Mouse (Mus musculus) ES-Bruce4 (cell line): ENCODE data around the gene Zbtb16.

Experiments used
- CTCF ChIP-seq: IDR thresholded peaks from one replicate; pipeline ENCODE4 v1.8.1; 2011; ENCODE audit warnings: low read depth, low read length
- EP300 ChIP-seq: IDR thresholded peaks from 2 replicates; pipeline ENCODE4 v1.6.1; 2011; ENCODE audit warnings: low read depth, low read length; ENCODE audit not compliant: insufficient read depth
- POLR2A ChIP-seq: IDR thresholded peaks from one replicate; pipeline ENCODE4 v1.8.1; 2011; ENCODE audit warnings: low read length; ENCODE audit not compliant: insufficient read depth

DNA sequence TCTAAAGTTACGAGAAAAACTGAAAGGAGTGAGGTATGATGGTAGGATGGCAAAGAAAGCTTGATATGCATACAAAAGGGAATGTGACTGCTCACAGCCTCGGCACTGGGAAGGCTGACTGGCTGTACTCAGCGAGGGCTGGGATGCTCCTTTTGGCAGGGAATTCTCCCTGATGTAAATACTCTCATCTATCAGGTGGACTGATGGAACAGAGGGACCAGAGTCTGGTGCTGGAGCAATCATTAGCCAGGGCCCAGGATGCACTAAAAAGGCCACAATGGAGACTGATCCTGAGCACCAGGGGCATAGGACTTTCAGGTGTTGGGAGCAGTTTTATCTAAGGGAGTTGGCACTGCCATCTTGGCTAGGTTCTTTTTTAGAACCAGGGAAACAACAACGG is 110.1 kb downstream of the Zbtb16 start:
- no peak for TF ChIP-seq CTCF
- TF ChIP-seq POLR2A, result no peak
- no peak for TF ChIP-seq EP300
